Mouse (Mus musculus) liver, adult 2 months (tissue): Measurements from ENCODE around the gene Agbl3.

ENCODE experiments used
- CTCF ChIP-seq: fragments of 200-500 bp; IDR thresholded peaks from 2 replicates; pipeline ENCODE4 v1.5.1; 2011; ENCODE audit warnings: low read depth, low read length, control low read depth
- POLR2A ChIP-seq: fragments of 200-500 bp; IDR thresholded peaks from 2 replicates; pipeline ENCODE4 v1.6.1; 2011; ENCODE audit warnings: low read length, control low read depth; ENCODE audit not compliant: insufficient read depth; ENCODE audit errors: extremely low read depth

GRCm38 (mm10) chr6:34889185-34889584 is 109.0 kb downstream of the Agbl3 start:
- TF ChIP-seq CTCF (no peak), POLR2A (no peak)
